Mouse (Mus musculus): ENCODE measurements around the gene Mettl23. TPM values are rescaled to one million over a fixed set of nuclear protein-coding genes. Genes with fewer than 3 reads are reported as not detected.
"Not testable (repeated sequence)": the region's sequence is repeated elsewhere in the genome, so short reads cannot be mapped to it uniquely, and the experiment has no call there.

Gene Mettl23
- polyA plus RNA-seq, 1 experiment from 2014 or later, result 88.5 TPM

- WGBS, result 90% methylated on average over 5 of the region's 5 CpGs
- Histone ChIP-seq H3K4me1 (replicated peaks; ENCODE audit: control insufficient read depth, insufficient read depth, low read length) (peaks cover 29% of the 10 kb centered on the region), H3K27ac (ENCODE audit: low read length) (no peak overlapping the region), H3K4me2 (ENCODE audit: low read length) (no peak overlapping the region), H3K4me3 (replicated peaks; ENCODE audit: low read length) (no peak overlapping the region), H3K27me3 (replicated peaks; ENCODE audit: control insufficient read depth, insufficient read depth, low read length) (no peaks in the 10 kb centered on the region), H3K9me3 (ENCODE audit: control insufficient read depth, low read length) (no peaks in the 10 kb centered on the region), H3K36me3 (ENCODE audit: control insufficient read depth, insufficient read depth) (no peaks in the 10 kb centered on the region), H3K9ac (replicated peaks; ENCODE audit: low read depth, low read length) (no peak overlapping the region)
- no peak for ATAC-seq
These were observed 26.3 kb upstream of the Mettl23 start for GRCm38 (mm10) chr11:116816769-116817168.

GRCm38 (mm10) chr11:116817567-116817966 lies 25.5 kb upstream of the Mettl23 start:
- no peaks in the 10 kb centered on the region for H3K36me3 ChIP-seq (ENCODE audit: control insufficient read depth, insufficient read depth)
- no peak overlapping the region for H3K4me2 ChIP-seq (ENCODE audit: low read length)
- WGBS, result 97% methylated on average over 5 of the region's 5 CpGs
- H3K4me3 ChIP-seq (replicated peaks; ENCODE audit: low read length), result no peak overlapping the region
- ATAC-seq, result no peak
- peaks cover 22% of the 10 kb centered on the region for H3K4me1 ChIP-seq (replicated peaks; ENCODE audit: control insufficient read depth, insufficient read depth, low read length)
- no peaks in the 10 kb centered on the region for H3K9me3 ChIP-seq (ENCODE audit: control insufficient read depth, low read length)
- H3K9ac ChIP-seq (replicated peaks; ENCODE audit: low read depth, low read length), result no peak overlapping the region
- H3K27ac ChIP-seq (ENCODE audit: low read length), result no peak overlapping the region
- no peaks in the 10 kb centered on the region for H3K27me3 ChIP-seq (replicated peaks; ENCODE audit: control insufficient read depth, insufficient read depth, low read length)

GRCm38 (mm10) chr11:116818722-116819121 lies 24.4 kb upstream of the Mettl23 start:
- peaks cover 17% of the 10 kb centered on the region for H3K4me1 ChIP-seq (replicated peaks; ENCODE audit: control insufficient read depth, insufficient read depth, low read length)
- no peak overlapping the region for H3K27ac ChIP-seq (ENCODE audit: low read length)
- WGBS, result 73% methylated on average over 8 of the region's 8 CpGs
- H3K9ac ChIP-seq (replicated peaks; ENCODE audit: low read depth, low read length), result no peak overlapping the region
- H3K4me2 ChIP-seq (ENCODE audit: low read length), result no peak overlapping the region
- H3K27me3 ChIP-seq (replicated peaks; ENCODE audit: control insufficient read depth, insufficient read depth, low read length), result no peaks in the 10 kb centered on the region
- no peak overlapping the region for H3K4me3 ChIP-seq (replicated peaks; ENCODE audit: low read length)
- ATAC-seq, result no peak
- H3K9me3 ChIP-seq (ENCODE audit: control insufficient read depth, low read length), result no peaks in the 10 kb centered on the region
- H3K36me3 ChIP-seq (ENCODE audit: control insufficient read depth, insufficient read depth), result no peaks in the 10 kb centered on the region

- Histone ChIP-seq H3K4me2 (ENCODE audit: low read length) (no peak overlapping the region), H3K4me3 (replicated peaks; ENCODE audit: low read length) (no peak overlapping the region), H3K9ac (replicated peaks; ENCODE audit: low read depth, low read length) (no peak overlapping the region), H3K36me3 (ENCODE audit: control insufficient read depth, insufficient read depth) (no peaks in the 10 kb centered on the region), H3K4me1 (replicated peaks; ENCODE audit: control insufficient read depth, insufficient read depth, low read length) (peaks cover 3% of the 10 kb centered on the region), H3K9me3 (ENCODE audit: control insufficient read depth, low read length) (no peaks in the 10 kb centered on the region), H3K27me3 (replicated peaks; ENCODE audit: control insufficient read depth, insufficient read depth, low read length) (no peaks in the 10 kb centered on the region), H3K27ac (ENCODE audit: low read length) (no peak overlapping the region)
- no peak for ATAC-seq
- WGBS, result 74% methylated on average over 5 of the region's 5 CpGs
These were observed 23.0 kb upstream of the Mettl23 start for GRCm38 (mm10) chr11:116819932-116820593.

- WGBS, result 54% methylated on average over 13 of the region's 13 CpGs
- no peak overlapping the region for H3K9ac ChIP-seq (replicated peaks; ENCODE audit: low read depth, low read length)
- no peaks in the 10 kb centered on the region for H3K9me3 ChIP-seq (ENCODE audit: control insufficient read depth, low read length)
- no peak overlapping the region for H3K4me2 ChIP-seq (ENCODE audit: low read length)
- H3K27me3 ChIP-seq (replicated peaks; ENCODE audit: control insufficient read depth, insufficient read depth, low read length), result no peaks in the 10 kb centered on the region
- H3K4me1 ChIP-seq (replicated peaks; ENCODE audit: control insufficient read depth, insufficient read depth, low read length), result no peaks in the 10 kb centered on the region
- no peak overlapping the region for H3K27ac ChIP-seq (ENCODE audit: low read length)
- no peaks in the 10 kb centered on the region for H3K36me3 ChIP-seq (ENCODE audit: control insufficient read depth, insufficient read depth)
- H3K4me3 ChIP-seq (replicated peaks; ENCODE audit: low read length), result no peak overlapping the region
- ATAC-seq, result no peak
These were observed 21.8 kb upstream of the Mettl23 start for GRCm38 (mm10) chr11:116821057-116821940.

GRCm38 (mm10) chr11:116822215-116822614 lies 20.9 kb upstream of the Mettl23 start:
- Histone ChIP-seq H3K4me3 (replicated peaks; ENCODE audit: low read length) (no peak overlapping the region), H3K4me2 (ENCODE audit: low read length) (no peak overlapping the region), H3K36me3 (ENCODE audit: control insufficient read depth, insufficient read depth) (no peaks in the 10 kb centered on the region), H3K9me3 (ENCODE audit: control insufficient read depth, low read length) (no peaks in the 10 kb centered on the region), H3K27me3 (replicated peaks; ENCODE audit: control insufficient read depth, insufficient read depth, low read length) (no peaks in the 10 kb centered on the region), H3K27ac (ENCODE audit: low read length) (no peak overlapping the region), H3K9ac (replicated peaks; ENCODE audit: low read depth, low read length) (no peak overlapping the region), H3K4me1 (replicated peaks; ENCODE audit: control insufficient read depth, insufficient read depth, low read length) (peaks cover 8% of the 10 kb centered on the region)
- 64% methylated on average over 10 of the region's 10 CpGs for WGBS
- ATAC-seq, result no peak

GRCm38 (mm10) chr11:116822626-116823025 lies 20.5 kb upstream of the Mettl23 start:
- Histone ChIP-seq H3K27ac (ENCODE audit: low read length) (no peak overlapping the region), H3K4me1 (replicated peaks; ENCODE audit: control insufficient read depth, insufficient read depth, low read length) (peaks cover 10% of the 10 kb centered on the region), H3K27me3 (replicated peaks; ENCODE audit: control insufficient read depth, insufficient read depth, low read length) (no peaks in the 10 kb centered on the region), H3K4me3 (replicated peaks; ENCODE audit: low read length) (no peak overlapping the region), H3K36me3 (ENCODE audit: control insufficient read depth, insufficient read depth) (no peaks in the 10 kb centered on the region), H3K9me3 (ENCODE audit: control insufficient read depth, low read length) (no peaks in the 10 kb centered on the region), H3K9ac (replicated peaks; ENCODE audit: low read depth, low read length) (no peak overlapping the region), H3K4me2 (ENCODE audit: low read length) (no peak overlapping the region)
- 92% methylated on average over 10 of the region's 10 CpGs for WGBS
- no peak for ATAC-seq

GRCm38 (mm10) chr11:116823255-116823654 lies 19.8 kb upstream of the Mettl23 start:
- H3K27me3 ChIP-seq (replicated peaks; ENCODE audit: control insufficient read depth, insufficient read depth, low read length), result no peaks in the 10 kb centered on the region
- H3K9ac ChIP-seq (replicated peaks; ENCODE audit: low read depth, low read length), result no peak overlapping the region
- no peak overlapping the region for H3K27ac ChIP-seq (ENCODE audit: low read length)
- H3K4me2 ChIP-seq (ENCODE audit: low read length), result no peak overlapping the region
- ATAC-seq, result no peak
- H3K4me3 ChIP-seq (replicated peaks; ENCODE audit: low read length), result no peak overlapping the region
- no peaks in the 10 kb centered on the region for H3K9me3 ChIP-seq (ENCODE audit: control insufficient read depth, low read length)
- H3K36me3 ChIP-seq (ENCODE audit: control insufficient read depth, insufficient read depth), result no peaks in the 10 kb centered on the region
- WGBS, result 98% methylated on average over 2 of the region's 2 CpGs
- peaks cover 16% of the 10 kb centered on the region for H3K4me1 ChIP-seq (replicated peaks; ENCODE audit: control insufficient read depth, insufficient read depth, low read length)

- WGBS, result 97% methylated on average over 10 of the region's 10 CpGs
- H3K4me1 ChIP-seq (replicated peaks; ENCODE audit: control insufficient read depth, insufficient read depth, low read length), result peaks cover 18% of the 10 kb centered on the region
- not testable (repeated sequence) for H3K9me3 ChIP-seq (ENCODE audit: control insufficient read depth, low read length); H3K9ac ChIP-seq (replicated peaks; ENCODE audit: low read depth, low read length); H3K27me3 ChIP-seq (replicated peaks; ENCODE audit: control insufficient read depth, insufficient read depth, low read length); H3K4me2 ChIP-seq (ENCODE audit: low read length); H3K27ac ChIP-seq (ENCODE audit: low read length); H3K36me3 ChIP-seq (ENCODE audit: control insufficient read depth, insufficient read depth); H3K4me3 ChIP-seq (replicated peaks; ENCODE audit: low read length); ATAC-seq
These were observed 19.2 kb upstream of the Mettl23 start for GRCm38 (mm10) chr11:116823885-116824284.

Measured in forebrain, embryonic 16.5 days (tissue).